Mouse (Mus musculus) left cerebral cortex, adult 6 months (tissue): Measurements from ENCODE around the gene Thoc3. TPM values are rescaled to one million over a fixed set of nuclear protein-coding genes. Genes with fewer than 3 reads are reported as not detected.

Experiments
- long read RNA-seq, 2 experiments: library from polyadenylated mRNA; unstranded; transcript quantifications; one replicate each; pipeline ENCODE4 v2.0.0; 2019 to 2020
- polyA plus RNA-seq: library from polyadenylated mRNA; unstranded; fragments of <200 nt; fragmentation: Nextera tagmentation; gene quantifications from 2 replicates; pipeline ENCODE4 v1.2.3, GENCODE M21; 2021

Gene Thoc3
- polyA plus RNA-seq, result 37.9 and 59.1 TPM in 2 replicates
- long read RNA-seq, experiment 1, transcript Thoc3-201 (6 exons, 2,335 nt), result major isoform, 74 of 82 reads
- long read RNA-seq, experiment 1, partial matches to known transcripts, result 1 of 82 reads
- long read RNA-seq, experiment 1, other reads (novel, unspliced or antisense), result 6 of 82 reads
- long read RNA-seq, experiment 2, transcript Thoc3-201 (6 exons, 2,335 nt), result major isoform, 69 of 75 reads
- long read RNA-seq, experiment 2, partial matches to known transcripts, result 5 of 75 reads
- long read RNA-seq, experiment 2, other reads (novel, unspliced or antisense), result 1 of 75 reads

GRCm38 (mm10) chr13:54468098-54469011 is at the start of gene Thoc3:
Gene Thoc3 (minus strand): TSS chr13:54468849.

DNA sequence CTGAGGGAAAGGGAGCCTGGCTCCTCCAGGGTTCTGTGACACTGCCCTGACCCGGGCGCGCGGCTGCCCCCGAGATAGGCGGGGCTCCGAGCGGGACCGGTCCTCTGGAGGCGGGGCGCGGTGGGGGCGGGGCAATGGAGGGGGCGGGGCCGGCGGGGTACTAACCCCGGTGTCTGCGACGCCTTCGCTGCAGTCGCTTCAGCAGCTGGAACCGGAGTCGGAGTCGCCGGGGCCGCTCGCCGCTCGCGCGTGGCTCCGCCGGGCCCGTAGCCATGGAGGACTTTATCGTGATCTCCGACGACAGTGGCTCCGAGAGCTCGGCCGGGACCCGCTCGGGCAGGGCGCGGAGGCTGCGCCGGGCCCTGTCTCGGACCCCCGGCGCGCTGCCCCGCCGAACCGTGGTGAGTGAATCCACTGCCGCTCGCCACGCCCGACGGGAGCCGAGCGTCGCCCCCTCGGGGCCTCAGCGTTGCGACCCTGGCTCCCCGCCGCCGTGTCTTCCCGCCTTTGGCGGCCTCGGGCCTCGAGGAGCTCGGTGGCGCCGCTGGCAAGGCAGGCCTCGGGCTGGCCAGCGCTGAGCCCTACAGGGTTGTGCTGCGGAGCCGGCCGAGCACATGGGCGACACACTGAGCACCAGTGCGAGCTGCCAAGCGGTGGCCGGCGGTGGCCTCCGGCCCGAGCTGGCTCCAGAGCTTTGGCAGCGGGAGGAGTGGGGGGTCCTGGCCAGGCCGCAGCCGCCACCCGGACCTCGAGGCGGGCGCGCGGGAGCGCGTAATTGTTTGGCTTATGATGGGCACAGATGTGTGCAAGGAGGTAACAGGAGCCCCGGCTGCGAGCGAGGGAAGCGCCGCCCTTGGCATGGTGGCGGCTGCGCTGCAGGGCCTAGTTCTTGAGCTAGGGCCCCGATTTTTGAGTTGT is 35.2 kb upstream of the Thoc3 start, which contains the start of gene Simc1:
Gene Simc1 (plus strand): TSS at position 176 of the 918 bp plus-strand sequence.

Other genes starting within 250 kb of the Thoc3 start
- 221 and 225 TPM in 2 replicates for gene Cplx2, start 97.5 kb downstream of the Thoc3 start, polyA plus RNA-seq
- 4.8 and 5.1 TPM in 2 replicates for gene Simc1, start 34.9 kb upstream of the Thoc3 start, polyA plus RNA-seq
- gene 4833439L19Rik, start 96.6 kb upstream of the Thoc3 start, polyA plus RNA-seq, result 144 and 231 TPM in 2 replicates
- 29.6 and 29.7 TPM in 2 replicates for gene Arl10, start 106.2 kb upstream of the Thoc3 start, polyA plus RNA-seq
- 26.8 and 33.1 TPM in 2 replicates for gene Nop16, start 121.2 kb upstream of the Thoc3 start, polyA plus RNA-seq
- 459 and 466 TPM in 2 replicates for gene Higd2a, start 121.4 kb upstream of the Thoc3 start, polyA plus RNA-seq
- 327 and 401 TPM in 2 replicates for gene Cltb, start 142.5 kb upstream of the Thoc3 start, polyA plus RNA-seq
- gene Faf2, start 152.9 kb upstream of the Thoc3 start, polyA plus RNA-seq, result 32.3 and 53.8 TPM in 2 replicates
- gene Rnf44, start 225.1 kb upstream of the Thoc3 start, polyA plus RNA-seq, result 51.4 and 177 TPM in 2 replicates
- gene Cdhr2, start 232.6 kb upstream of the Thoc3 start, polyA plus RNA-seq, result 0.27 and 0.29 TPM in 2 replicates